Mouse (Mus musculus): Measurements from ENCODE around the gene Rnase10. TPM values are rescaled to one million over a fixed set of nuclear protein-coding genes. Genes with fewer than 3 reads are reported as not detected.
"Not testable (repeated sequence)": the region's sequence is repeated elsewhere in the genome, so short reads cannot be mapped to it uniquely, and the experiment has no call there.

The Rnase10 gene
- polyA plus RNA-seq (2011; ENCODE audit: insufficient read depth, insufficient read length, low read depth, missing spikeins): not detected in 2 replicates

- H3K9me3 ChIP-seq (replicated peaks; ENCODE audit: control insufficient read depth, insufficient read depth, low read length, poor library complexity, severe bottlenecking): peaks cover 4% of the 10 kb centered on the region; the same call in 1 of the 2 replicates
These were observed at the start of gene Rnase10 for GRCm38 (mm10) chr14:51007152-51007801. TSS of gene Rnase10 (plus strand) at chr14:51007751.

GRCm38 (mm10) chr14:50958289-50958995, 49.1 kb upstream of the Rnase10 start:
- not testable (repeated sequence) for H3K36me3 ChIP-seq (ENCODE audit: control insufficient read depth, insufficient read depth, low read length, poor library complexity, severe bottlenecking); H3K4me1 ChIP-seq (ENCODE audit: control insufficient read depth, insufficient read depth, low read length); H3K4me3 ChIP-seq (ENCODE audit: low read depth, low read length); H3K9me3 ChIP-seq (replicated peaks; ENCODE audit: control insufficient read depth, insufficient read depth, low read length, poor library complexity, severe bottlenecking); H3K27ac ChIP-seq (ENCODE audit: insufficient read depth, low read length); H3K27me3 ChIP-seq (ENCODE audit: control insufficient read depth, insufficient read depth, low read length, poor library complexity, severe bottlenecking); H3K9ac ChIP-seq (ENCODE audit: low read depth, poor library complexity, severe bottlenecking)

More at GRCm38 (mm10) chr14:51007152-51007801, at the start of gene Rnase10:
- TF ChIP-seq POLR2A (IDR thresholded peaks at IDR 0.05; ENCODE audit: insufficient read depth, low read length) (no peak), CTCF (IDR thresholded peaks at IDR 0.05; ENCODE audit: low read depth, low read length) (no peak), EP300 (IDR thresholded peaks at IDR 0.05; ENCODE audit: insufficient read depth, low read depth, low read length) (no peak)
- Histone ChIP-seq H3K4me1 (ENCODE audit: control insufficient read depth, insufficient read depth, low read length) (no peaks in the 10 kb centered on the region), H3K36me3 (ENCODE audit: control insufficient read depth, insufficient read depth, low read length, poor library complexity, severe bottlenecking) (no peaks in the 10 kb centered on the region), H3K4me3 (ENCODE audit: low read depth, low read length) (no peak within 1 kb of the TSS), H3K27ac (ENCODE audit: insufficient read depth, low read length) (no peak within 1 kb of the TSS), H3K27me3 (ENCODE audit: control insufficient read depth, insufficient read depth, low read length, poor library complexity, severe bottlenecking) (no peaks in the 10 kb centered on the region), H3K9ac (ENCODE audit: low read depth, poor library complexity, severe bottlenecking) (no peak within 1 kb of the TSS)

GRCm38 (mm10) chr14:50968216-50968980, 39.2 kb upstream of the Rnase10 start:
- no peak for TF ChIP-seq EP300 (IDR thresholded peaks at IDR 0.05; ENCODE audit: insufficient read depth, low read depth, low read length)
- no peak for TF ChIP-seq CTCF (IDR thresholded peaks at IDR 0.05; ENCODE audit: low read depth, low read length)
- H3K36me3 ChIP-seq (ENCODE audit: control insufficient read depth, insufficient read depth, low read length, poor library complexity, severe bottlenecking): no peaks in the 10 kb centered on the region; the same call in 1 of the 2 replicates
- H3K4me3 ChIP-seq (ENCODE audit: low read depth, low read length): no peak overlapping the region
- H3K27ac ChIP-seq (ENCODE audit: insufficient read depth, low read length): no peak overlapping the region
- H3K4me1 ChIP-seq (ENCODE audit: control insufficient read depth, insufficient read depth, low read length): peaks cover 13% of the 10 kb centered on the region
- no peak overlapping the region for H3K9ac ChIP-seq (ENCODE audit: low read depth, poor library complexity, severe bottlenecking)
- H3K27me3 ChIP-seq (ENCODE audit: control insufficient read depth, insufficient read depth, low read length, poor library complexity, severe bottlenecking): no peaks in the 10 kb centered on the region
- no peaks in the 10 kb centered on the region for H3K9me3 ChIP-seq (replicated peaks; ENCODE audit: control insufficient read depth, insufficient read depth, low read length, poor library complexity, severe bottlenecking)

- Histone ChIP-seq H3K4me1 (ENCODE audit: control insufficient read depth, insufficient read depth, low read length) (peaks cover 13% of the 10 kb centered on the region), H3K4me3 (ENCODE audit: low read depth, low read length) (no peak overlapping the region), H3K27me3 (ENCODE audit: control insufficient read depth, insufficient read depth, low read length, poor library complexity, severe bottlenecking) (no peaks in the 10 kb centered on the region), H3K9ac (ENCODE audit: low read depth, poor library complexity, severe bottlenecking) (no peak overlapping the region; the same call in 1 of the 2 replicates), H3K36me3 (ENCODE audit: control insufficient read depth, insufficient read depth, low read length, poor library complexity, severe bottlenecking) (no peaks in the 10 kb centered on the region; the same call in 1 of the 2 replicates), H3K27ac (ENCODE audit: insufficient read depth, low read length) (peak overlapping the region; percentile 55; the same call in 1 of the 2 replicates), H3K9me3 (replicated peaks; ENCODE audit: control insufficient read depth, insufficient read depth, low read length, poor library complexity, severe bottlenecking) (no peaks in the 10 kb centered on the region)
- TF ChIP-seq CTCF (IDR thresholded peaks at IDR 0.05; ENCODE audit: low read depth, low read length) (no peak), EP300 (IDR thresholded peaks at IDR 0.05; ENCODE audit: insufficient read depth, low read depth, low read length) (no peak), POLR2A (IDR thresholded peaks at IDR 0.05; ENCODE audit: insufficient read depth, low read length) (no peak)
These were observed 38.5 kb upstream of the Rnase10 start for GRCm38 (mm10) chr14:50969041-50969440.

- Histone ChIP-seq H3K4me1 (ENCODE audit: control insufficient read depth, insufficient read depth, low read length) (peaks cover 13% of the 10 kb centered on the region), H3K4me3 (ENCODE audit: low read depth, low read length) (no peak overlapping the region), H3K9ac (ENCODE audit: low read depth, poor library complexity, severe bottlenecking) (no peak overlapping the region; the same call in 1 of the 2 replicates), H3K36me3 (ENCODE audit: control insufficient read depth, insufficient read depth, low read length, poor library complexity, severe bottlenecking) (no peaks in the 10 kb centered on the region), H3K27me3 (ENCODE audit: control insufficient read depth, insufficient read depth, low read length, poor library complexity, severe bottlenecking) (no peaks in the 10 kb centered on the region), H3K9me3 (replicated peaks; ENCODE audit: control insufficient read depth, insufficient read depth, low read length, poor library complexity, severe bottlenecking) (no peaks in the 10 kb centered on the region), H3K27ac (ENCODE audit: insufficient read depth, low read length) (peak overlapping the region; percentile 88)
- TF ChIP-seq EP300 (IDR thresholded peaks at IDR 0.05; ENCODE audit: insufficient read depth, low read depth, low read length): no peak
- no peak for TF ChIP-seq POLR2A (IDR thresholded peaks at IDR 0.05; ENCODE audit: insufficient read depth, low read length)
- TF ChIP-seq CTCF (IDR thresholded peaks at IDR 0.05; ENCODE audit: low read depth, low read length): no peak
These were observed 37.7 kb upstream of the Rnase10 start for GRCm38 (mm10) chr14:50969558-50970544.

All from ES-Bruce4 (cell line).